Comparison of ENCODE assay signal across 25 mouse cellular contexts in genomic region chr11:26789281-26789680, GRCm38 (mm10).
"Had no signal": no experiment of that assay in that cellular context is flagged by ENCODE, and none has a peak within 500 bp of the region (broad histone marks: within the 10 kb centered on the region; RNA-seq: fewer than 3 reads in every experiment).

No protein-coding gene starts in this region.

- H3K36me3 ChIP-seq: heart, embryonic 10.5 days; heart, embryonic 12.5 days; hindbrain, embryonic 10.5 days; hindbrain, embryonic 12.5 days; kidney, embryonic 15.5 days; limb, embryonic 13.5 days; limb, embryonic 15.5 days; liver, embryonic 12.5 days had no signal

- ATAC-seq: hindbrain, embryonic 16.5 days; intestine, embryonic 16.5 days; liver, embryonic 12.5 days had no signal

- H3K4me1 ChIP-seq: heart, embryonic 10.5 days; heart, embryonic 12.5 days; hindbrain, embryonic 10.5 days; hindbrain, embryonic 12.5 days; kidney, embryonic 15.5 days; limb, embryonic 13.5 days; limb, embryonic 15.5 days; liver, embryonic 12.5 days had no signal

- H3K4me2 ChIP-seq: heart, embryonic 12.5 days; hindbrain, embryonic 12.5 days; hindbrain, embryonic 14.5 days; kidney, embryonic 15.5 days; limb, embryonic 13.5 days; limb, embryonic 15.5 days; liver, embryonic 12.5 days had no signal

- H3K9ac ChIP-seq: heart, embryonic 12.5 days; hindbrain, embryonic 12.5 days; hindbrain, embryonic 14.5 days; kidney, embryonic 15.5 days; limb, embryonic 13.5 days; limb, embryonic 15.5 days; liver, embryonic 12.5 days had no signal

- H3K4me3 ChIP-seq: heart, embryonic 10.5 days; heart, embryonic 12.5 days; hindbrain, embryonic 10.5 days; hindbrain, embryonic 12.5 days; kidney, embryonic 15.5 days; limb, embryonic 13.5 days; limb, embryonic 15.5 days; liver, embryonic 12.5 days had no signal

- H3K27ac ChIP-seq: heart, embryonic 10.5 days; hindbrain, embryonic 10.5 days; hindbrain, embryonic 12.5 days; hindbrain, embryonic 14.5 days; kidney, embryonic 15.5 days; kidney, postnatal 0 days; limb, embryonic 13.5 days; limb, embryonic 15.5 days; liver, embryonic 12.5 days had no signal

- H3K27me3 ChIP-seq: heart, embryonic 12.5 days; hindbrain, embryonic 12.5 days; kidney, embryonic 15.5 days; limb, embryonic 13.5 days; limb, embryonic 15.5 days; liver, embryonic 12.5 days had no signal

- DNase-seq: gastrocnemius, postnatal 14 days; gastrocnemius, postnatal 36 days; heart, adult 18-20 months; heart, postnatal 10 days; heart, postnatal 4 days; kidney, adult 11 months; kidney, adult 2 months; kidney, adult 9 months; kidney, postnatal 14 days; kidney, postnatal 36 days; layer of hippocampus, adult 9-11 months; layer of hippocampus, postnatal 36 days; left cerebral cortex, postnatal 4 days had no signal

- H3K9me3 ChIP-seq: heart, embryonic 10.5 days; heart, embryonic 12.5 days; hindbrain, embryonic 10.5 days; hindbrain, embryonic 12.5 days; kidney, embryonic 15.5 days; limb, embryonic 13.5 days; limb, embryonic 15.5 days; liver, embryonic 12.5 days had no signal
